ENCODE assay signal across 8 mouse cellular contexts in the genomic region with DNA sequence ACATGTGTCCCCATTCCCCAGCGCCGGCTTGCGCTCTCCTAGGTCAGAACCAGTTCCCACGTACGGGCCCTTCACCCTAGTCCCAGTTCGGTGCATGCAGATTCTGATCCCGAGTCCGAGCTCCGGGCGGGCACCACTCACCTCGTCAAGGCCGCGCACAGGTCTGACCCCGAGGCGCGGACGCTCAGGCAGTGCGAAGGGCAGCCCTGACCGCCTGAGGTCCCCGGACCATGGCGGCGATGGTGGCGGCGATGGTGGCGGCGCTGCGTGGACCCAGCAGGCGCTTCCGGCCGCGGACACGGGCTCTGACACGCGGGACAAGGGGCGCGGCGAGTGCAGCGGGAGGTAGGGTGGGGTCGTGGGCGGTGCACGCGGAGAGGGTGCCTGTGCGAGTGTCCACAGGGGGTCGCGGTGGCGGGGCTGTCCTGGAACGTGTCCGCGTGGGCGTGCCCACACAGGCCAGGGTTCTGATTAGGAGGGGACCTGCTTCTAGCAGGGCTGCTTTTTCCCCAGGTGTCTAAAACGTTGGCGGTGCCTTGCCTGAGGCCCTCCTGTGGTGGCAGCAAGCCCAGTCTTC. TPM values are rescaled to one million over a fixed set of nuclear protein-coding genes. Genes with fewer than 3 reads are reported as not detected.
DNase-seq lines count a peak whose midpoint lies in the region; ATAC-seq and TF ChIP-seq lines count a peak whose summit lies in the region.

A gene (plus strand): TSS at position 170 of the 577 bp plus-strand sequence.

- no peaks in the 10 kb centered on the region for H3K27me3 ChIP-seq in CH12.LX (replicated peaks)
- H3K27me3 ChIP-seq in forebrain, embryonic 13.5 days, result no peaks in the 10 kb centered on the region
- no peaks in the 10 kb centered on the region for H3K27me3 ChIP-seq in neural tube, embryonic 15.5 days (replicated peaks)

- no peak for TF ChIP-seq EP300 in CH12.LX (IDR thresholded peaks at IDR 0.05; ENCODE audit: low read length)

- peak within 1 kb of the TSS; percentile 57 for H3K27ac ChIP-seq in CH12.LX (ENCODE audit: insufficient read depth, low read depth)
- H3K27ac ChIP-seq in forebrain, embryonic 13.5 days, result no peak within 1 kb of the TSS; the same call in 1 of the 2 replicates
- H3K27ac ChIP-seq in neural tube, embryonic 15.5 days (replicated peaks), result peak within 1 kb of the TSS; percentile 78

- peaks cover 16 to 44% of the 10 kb centered on the region in 2 experiments for H3K4me1 ChIP-seq in CH12.LX (ENCODE audit: control insufficient read depth in 1 of 2, insufficient read depth in 2 of 2)
- H3K4me1 ChIP-seq in forebrain, embryonic 13.5 days, result peaks cover 25% of the 10 kb centered on the region
- H3K4me1 ChIP-seq in lung, adult 2 months (ENCODE audit: control insufficient read depth, insufficient read depth, low read length), result peaks cover 17% of the 10 kb centered on the region
- H3K4me1 ChIP-seq in neural tube, embryonic 15.5 days, result peaks cover 30% of the 10 kb centered on the region

- peaks cover 6% of the 10 kb centered on the region for H3K79me2 ChIP-seq in CH12.LX (replicated peaks; ENCODE audit: control insufficient read depth, extremely low read depth, insufficient read depth, poor library complexity, severe bottlenecking)

- WGBS in forebrain, embryonic 13.5 days, result under 1% methylated on average over 51 of the region's 52 CpGs
- under 1% methylated on average over 52 of the region's 52 CpGs for WGBS in large intestine, adult 2 months
- under 1% methylated on average over 52 of the region's 52 CpGs for WGBS in lung, adult 2 months
- WGBS in neural tube, embryonic 15.5 days, result under 1% methylated on average over 52 of the region's 52 CpGs

- ATAC-seq in forebrain, embryonic 13.5 days, result peak; percentile 88
- peak; percentile 85 for ATAC-seq in neural tube, embryonic 15.5 days (ENCODE audit: low FRiP score)

- in situ Hi-C loops in CH12.LX (cut with MboI; ENCODE audit: low pct_ligation_motif_present, low pct_unique_long_range_greater_than_20kb, low sequenced_read_pairs), result no loop called here

- no peak for TF ChIP-seq RAD21 in CH12.LX (IDR thresholded peaks at IDR 0.05; ENCODE audit: low read depth, low read length)

- peak; percentile 85 for TF ChIP-seq POLR2A in CH12.LX (IDR thresholded peaks at IDR 0.05; ENCODE audit: low read depth, low read length)
- 0 out of 2 replicates have a peak, but pooled peaks have one; percentile 52 for TF ChIP-seq POLR2A in lung, adult 2 months (IDR thresholded peaks at IDR 0.05; ENCODE audit: borderline replicate concordance, extremely low read depth, low read depth, low read length)

- peak within 1 kb of the TSS; percentile 82 for H3K4me2 ChIP-seq in CH12.LX (ENCODE audit: insufficient read depth, low read depth, poor library complexity, severe bottlenecking)
- H3K4me2 ChIP-seq in forebrain, embryonic 13.5 days, result peak within 1 kb of the TSS; percentile 75
- peak within 1 kb of the TSS; percentile 90 for H3K4me2 ChIP-seq in neural tube, embryonic 15.5 days

- dilution Hi-C loops in CH12.LX (cut with MboI; ENCODE audit: extremely low pct_ligation_motif_present, extremely low pct_unique_long_range_greater_than_20kb, low sequenced_read_pairs), result no loop called here

- H3K9ac ChIP-seq in CH12.LX (ENCODE audit: insufficient read depth, low read depth), result peak within 1 kb of the TSS; percentile 84
- H3K9ac ChIP-seq in forebrain, embryonic 13.5 days, result peak within 1 kb of the TSS; percentile 93
- peak within 1 kb of the TSS; percentile 75 for H3K9ac ChIP-seq in neural tube, embryonic 15.5 days (replicated peaks)

- peak within 1 kb of the TSS; percentile 78 to 96 (median 96) for H3K4me3 ChIP-seq in CH12.LX (replicated peaks in 1 of 3; ENCODE audit: low read depth in 2 of 3, low read length in 2 of 3, poor library complexity in 1 of 3)
- H3K4me3 ChIP-seq in forebrain, embryonic 13.5 days, result peak within 1 kb of the TSS; percentile 88
- peak within 1 kb of the TSS; percentile 98 for H3K4me3 ChIP-seq in lung, adult 2 months (replicated peaks; ENCODE audit: extremely low read depth, low read depth, low read length)
- peak within 1 kb of the TSS; percentile 66 for H3K4me3 ChIP-seq in neural tube, embryonic 15.5 days (replicated peaks)

- intact Hi-C loops in heart, postnatal 10 days (cut with DNase I), result loop anchor here (5.0 kb wide), 1 partner anchor 79 kb away; a partner anchor contains a TSS

- peak in 1 of 2 experiments; percentile 42; a peak in 2 of 4 replicates for TF ChIP-seq CTCF in CH12.LX (conservative IDR thresholded peaks at IDR 0.05 in 1 of 2, IDR thresholded peaks at IDR 0.05 in 1 of 2; ENCODE audit: low read depth in 2 of 2, low read length in 2 of 2)
- TF ChIP-seq CTCF in lung, adult 2 months (IDR thresholded peaks at IDR 0.05; ENCODE audit: insufficient read depth, low read length), result 0 out of 2 replicates have a peak, but pooled peaks have one; percentile 19

- no peaks in the 10 kb centered on the region for H3K9me3 ChIP-seq in CH12.LX (replicated peaks; ENCODE audit: low read length)
- H3K9me3 ChIP-seq in forebrain, embryonic 13.5 days (replicated peaks), result no peaks in the 10 kb centered on the region
- no peaks in the 10 kb centered on the region for H3K9me3 ChIP-seq in neural tube, embryonic 15.5 days (replicated peaks)

- peaks cover 3 to 54% of the 10 kb centered on the region in 2 experiments for H3K36me3 ChIP-seq in CH12.LX (replicated peaks in 1 of 2; ENCODE audit: control insufficient read depth in 1 of 2, insufficient read depth in 1 of 2, low read length in 1 of 2)
- H3K36me3 ChIP-seq in forebrain, embryonic 13.5 days (ENCODE audit: poor library complexity, severe bottlenecking), result peaks cover 8% of the 10 kb centered on the region; the same call in 1 of the 2 replicates
- H3K36me3 ChIP-seq in neural tube, embryonic 15.5 days, result peaks cover 10% of the 10 kb centered on the region

- DNase-seq in CH12.LX (ENCODE audit: extremely low read depth), result peak; percentile 59
- peak; percentile 72 for DNase-seq in c-Kit-positive CD71-positive TER-119-positive erythroid progenitor cells, embryonic 14.5 days (ENCODE audit: low spot score)
- peak; percentile 86 to 88 for DNase-seq in heart, postnatal 10 days
- no peak for DNase-seq in large intestine, adult 2 months (ENCODE audit: low read depth, low spot score)
- DNase-seq in lung, adult 2 months, result peak; percentile 81
- peak; percentile 78 for DNase-seq in testis, postnatal 14 days (ENCODE audit: low spot score)

TF ChIP-seq in CH12.LX, 34 proteins besides CTCF, POLR2A, EP300 and RAD21 (continues in another document):
- TF ChIP-seq POLR2AphosphoS2 (IDR thresholded peaks at IDR 0.05; ENCODE audit: low read depth, low read length) (no peak), USF2 (conservative IDR thresholded peaks at IDR 0.05; ENCODE audit: low read depth, low read length) (no peak), ETS1 (conservative IDR thresholded peaks at IDR 0.05; ENCODE audit: low read depth, low read length) (no peak), JUN (IDR thresholded peaks at IDR 0.05; ENCODE audit: insufficient read depth, low read depth, low read length) (no peak), IRF4 (IDR thresholded peaks at IDR 0.05; ENCODE audit: low read depth, low read length) (peak; percentile 33; the same call in 1 of the 2 replicates), CHD1 (IDR thresholded peaks at IDR 0.05; ENCODE audit: low read depth, low read length) (no peak), E2F4 (IDR thresholded peaks at IDR 0.05; ENCODE audit: insufficient replicate concordance, low read depth, low read length) (no peak), MXI1 (IDR thresholded peaks at IDR 0.05; ENCODE audit: low read depth, low read length) (peak; percentile 94), BHLHE40 (IDR thresholded peaks at IDR 0.05; ENCODE audit: low read depth, low read length) (peak; percentile 34; the same call in 1 of the 2 replicates), GABPA (IDR thresholded peaks at IDR 0.05; ENCODE audit: insufficient replicate concordance, low read depth, low read length) (no peak), ZC3H11A (IDR thresholded peaks at IDR 0.05; ENCODE audit: low read depth, low read length) (no peak), TBP (conservative IDR thresholded peaks at IDR 0.05; ENCODE audit: low read depth, low read length) (no peak), CHD2 (IDR thresholded peaks at IDR 0.05; ENCODE audit: low read length) (no peak), PAX5 (IDR thresholded peaks at IDR 0.05; ENCODE audit: low read length) (no peak), UBTF (IDR thresholded peaks at IDR 0.05; ENCODE audit: low read depth, low read length) (peak; percentile 49; the same call in 1 of the 2 replicates), HCFC1 (IDR thresholded peaks at IDR 0.05; ENCODE audit: low read depth, low read length) (peak; percentile 71), MAFK (IDR thresholded peaks at IDR 0.05; ENCODE audit: insufficient replicate concordance, low read length) (no peak), ZKSCAN1 (IDR thresholded peaks at IDR 0.05; ENCODE audit: borderline replicate concordance, low read depth, low read length) (no peak), ZNF384 (IDR thresholded peaks at IDR 0.05; ENCODE audit: low read depth, low read length) (no peak), ELF1 (IDR thresholded peaks at IDR 0.05; ENCODE audit: low read depth, low read length) (peak; percentile 74), MAZ (IDR thresholded peaks at IDR 0.05; ENCODE audit: low read depth, low read length) (no peak), NRF1 (IDR thresholded peaks at IDR 0.05; ENCODE audit: low read depth, low read length) (peak; percentile 66), RCOR1 (conservative IDR thresholded peaks at IDR 0.05; ENCODE audit: low read depth, low read length) (no peak), JUND (conservative IDR thresholded peaks at IDR 0.05; ENCODE audit: low read depth, low read length) (no peak), NELFE (IDR thresholded peaks at IDR 0.05; ENCODE audit: low read depth, low read length) (peak; percentile 79; the same call in 1 of the 2 replicates), SMC3 (IDR thresholded peaks at IDR 0.05; ENCODE audit: low read depth, low read length) (no peak; the same call in 1 of the 2 replicates), MYC (IDR thresholded peaks at IDR 0.05; ENCODE audit: low read depth, low read length) (peak; percentile 69; the same call in 1 of the 2 replicates), MEF2A (IDR thresholded peaks at IDR 0.05; ENCODE audit: borderline replicate concordance, low read depth, low read length) (0 out of 2 replicates have a peak, but pooled peaks have one; percentile 24)

RNA-seq across cellular contexts. Expression of the gene that starts here (rescaled TPM):
- total RNA-seq in CH12.LX (2012; rRNA removed) (19.4 and 22.0 TPM in 2 replicates), CH12.LX (2014; rRNA removed) (14.6 and 15.1 TPM in 2 replicates)
- 24.1 and 32.2 TPM in 2 replicates for polyA plus RNA-seq in CH12.LX (2012; ENCODE audit: insufficient read length, low read depth)
- 23.4 and 25.1 TPM in 2 replicates for polyA plus RNA-seq in forebrain, embryonic 13.5 days (2015; fragmentation: Nextera tagmentation; extraction: Ambion mirVana)
- total RNA-seq in heart, postnatal 10 days (2021), result 10 to 100 TPM; 30.0 to 32.0 TPM
- polyA plus RNA-seq in large intestine, adult 2 months (2012; rRNA removed), result 18.0 and 19.3 TPM in 2 replicates
- 11.7 and 19.4 TPM in 2 replicates for polyA plus RNA-seq in lung, adult 2 months (2012; rRNA removed)
- polyA plus RNA-seq in neural tube, embryonic 15.5 days (2015; fragmentation: Nextera tagmentation; extraction: Ambion mirVana), result 28.3 and 30.9 TPM in 2 replicates
